Mouse (Mus musculus): ENCODE data around the gene Zfp354b. TPM values are rescaled to one million over a fixed set of nuclear protein-coding genes. Genes with fewer than 3 reads are reported as not detected.

Zfp354b gene
- total RNA-seq (2017): 0.50 and 0.63 TPM in 2 replicates

- ATAC-seq (replicated peaks in 1 of 2; ENCODE audit: insufficient read depth in 1 of 2, low FRiP score in 2 of 2, low TSS enrichment in 1 of 2, low read depth in 1 of 2, poor library complexity in 2 of 2, severe bottlenecking in 2 of 2): peak; percentile 84
Observed at GRCm38 (mm10) chr11:50931451-50931866, at the start of gene Zfp354b. Zfp354b (minus strand) TSS chr11:50931633.

- no peak for ATAC-seq (replicated peaks in 1 of 2; ENCODE audit: insufficient read depth in 1 of 2, low FRiP score in 2 of 2, low TSS enrichment in 1 of 2, low read depth in 1 of 2, poor library complexity in 2 of 2, severe bottlenecking in 2 of 2)
Observed at GRCm38 (mm10) chr11:50977216-50977615, 45.8 kb upstream of the Zfp354b start.

GRCm38 (mm10) chr11:50966230-50966629, 34.8 kb upstream of the Zfp354b start, which contains the start of gene Olfr1378:
Olfr1378 (plus strand) TSS chr11:50966530.
- no peak for ATAC-seq (replicated peaks in 1 of 2; ENCODE audit: insufficient read depth in 1 of 2, low FRiP score in 2 of 2, low TSS enrichment in 1 of 2, low read depth in 1 of 2, poor library complexity in 2 of 2, severe bottlenecking in 2 of 2)

GRCm38 (mm10) chr11:50964886-50965285, 33.5 kb upstream of the Zfp354b start:
- peak; percentile 49 to 74; a peak in 3 of 4 replicates for ATAC-seq (replicated peaks in 1 of 2; ENCODE audit: insufficient read depth in 1 of 2, low FRiP score in 2 of 2, low TSS enrichment in 1 of 2, low read depth in 1 of 2, poor library complexity in 2 of 2, severe bottlenecking in 2 of 2)

- ATAC-seq (replicated peaks in 1 of 2; ENCODE audit: insufficient read depth in 1 of 2, low FRiP score in 2 of 2, low TSS enrichment in 1 of 2, low read depth in 1 of 2, poor library complexity in 2 of 2, severe bottlenecking in 2 of 2): no peak
Observed at GRCm38 (mm10) chr11:50953665-50954064, 22.2 kb upstream of the Zfp354b start, which contains the start of gene Prop1. Prop1 (minus strand) TSS chr11:50953765.

GRCm38 (mm10) chr11:50952290-50952689, 20.9 kb upstream of the Zfp354b start:
- ATAC-seq (replicated peaks in 1 of 2; ENCODE audit: insufficient read depth in 1 of 2, low FRiP score in 2 of 2, low TSS enrichment in 1 of 2, low read depth in 1 of 2, poor library complexity in 2 of 2, severe bottlenecking in 2 of 2): peak; percentile 62 to 65; a peak in 2 of 4 replicates

GRCm38 (mm10) chr11:50943506-50943905, 12.1 kb upstream of the Zfp354b start, which contains the start of gene 4933414I15Rik:
4933414I15Rik (minus strand) TSS chr11:50943765.
- no peak for ATAC-seq (replicated peaks in 1 of 2; ENCODE audit: insufficient read depth in 1 of 2, low FRiP score in 2 of 2, low TSS enrichment in 1 of 2, low read depth in 1 of 2, poor library complexity in 2 of 2, severe bottlenecking in 2 of 2)

GRCm38 (mm10) chr11:50942386-50942785, 11.0 kb upstream of the Zfp354b start:
- no peak for ATAC-seq (replicated peaks in 1 of 2; ENCODE audit: insufficient read depth in 1 of 2, low FRiP score in 2 of 2, low TSS enrichment in 1 of 2, low read depth in 1 of 2, poor library complexity in 2 of 2, severe bottlenecking in 2 of 2)

GRCm38 (mm10) chr11:50939621-50940366, 8.4 kb upstream of the Zfp354b start:
- ATAC-seq (replicated peaks in 1 of 2; ENCODE audit: insufficient read depth in 1 of 2, low FRiP score in 2 of 2, low TSS enrichment in 1 of 2, low read depth in 1 of 2, poor library complexity in 2 of 2, severe bottlenecking in 2 of 2): peak; percentile 68 to 69; a peak in 3 of 4 replicates

GRCm38 (mm10) chr11:50938435-50938834, 7.0 kb upstream of the Zfp354b start:
- no peak for ATAC-seq (replicated peaks in 1 of 2; ENCODE audit: insufficient read depth in 1 of 2, low FRiP score in 2 of 2, low TSS enrichment in 1 of 2, low read depth in 1 of 2, poor library complexity in 2 of 2, severe bottlenecking in 2 of 2)

- no peak for ATAC-seq (replicated peaks in 1 of 2; ENCODE audit: insufficient read depth in 1 of 2, low FRiP score in 2 of 2, low TSS enrichment in 1 of 2, low read depth in 1 of 2, poor library complexity in 2 of 2, severe bottlenecking in 2 of 2)
Observed at GRCm38 (mm10) chr11:50932040-50932439, 607 bp upstream of the Zfp354b start.

GRCm38 (mm10) chr11:50931021-50931420, 412 bp downstream of the Zfp354b start:
- ATAC-seq (replicated peaks in 1 of 2; ENCODE audit: insufficient read depth in 1 of 2, low FRiP score in 2 of 2, low TSS enrichment in 1 of 2, low read depth in 1 of 2, poor library complexity in 2 of 2, severe bottlenecking in 2 of 2): peak; percentile 12 to 34; a peak in 1 of 4 replicates

- ATAC-seq (replicated peaks in 1 of 2; ENCODE audit: insufficient read depth in 1 of 2, low FRiP score in 2 of 2, low TSS enrichment in 1 of 2, low read depth in 1 of 2, poor library complexity in 2 of 2, severe bottlenecking in 2 of 2): no peak
Observed at GRCm38 (mm10) chr11:50930469-50931014, 891 bp downstream of the Zfp354b start.

GRCm38 (mm10) chr11:50915671-50916320, 15.6 kb downstream of the Zfp354b start, which contains the start of gene Zfp2:
Zfp2 (minus strand) TSS chr11:50916165.
- peak; percentile 99 for ATAC-seq (replicated peaks in 1 of 2; ENCODE audit: insufficient read depth in 1 of 2, low FRiP score in 2 of 2, low TSS enrichment in 1 of 2, low read depth in 1 of 2, poor library complexity in 2 of 2, severe bottlenecking in 2 of 2)

- ATAC-seq (replicated peaks in 1 of 2; ENCODE audit: insufficient read depth in 1 of 2, low FRiP score in 2 of 2, low TSS enrichment in 1 of 2, low read depth in 1 of 2, poor library complexity in 2 of 2, severe bottlenecking in 2 of 2): no peak
Observed at GRCm38 (mm10) chr11:50914461-50914860, 17.0 kb downstream of the Zfp354b start.

- no peak for ATAC-seq (replicated peaks in 1 of 2; ENCODE audit: insufficient read depth in 1 of 2, low FRiP score in 2 of 2, low TSS enrichment in 1 of 2, low read depth in 1 of 2, poor library complexity in 2 of 2, severe bottlenecking in 2 of 2)
Observed at GRCm38 (mm10) chr11:50913301-50913700, 18.1 kb downstream of the Zfp354b start.

GRCm38 (mm10) chr11:50908136-50908535, 23.3 kb downstream of the Zfp354b start:
- no peak for ATAC-seq (replicated peaks in 1 of 2; ENCODE audit: insufficient read depth in 1 of 2, low FRiP score in 2 of 2, low TSS enrichment in 1 of 2, low read depth in 1 of 2, poor library complexity in 2 of 2, severe bottlenecking in 2 of 2)

- no peak for ATAC-seq (replicated peaks in 1 of 2; ENCODE audit: insufficient read depth in 1 of 2, low FRiP score in 2 of 2, low TSS enrichment in 1 of 2, low read depth in 1 of 2, poor library complexity in 2 of 2, severe bottlenecking in 2 of 2)
Observed at GRCm38 (mm10) chr11:50897359-50897758, 34.1 kb downstream of the Zfp354b start.
